Mouse (Mus musculus) myocyte (in vitro differentiated cells): ENCODE measurements at regions not wholly inside any gene's neighbourhood (a gene's known extent, or its start where the extent isn't known, plus 50 kb on each side); places are given as distances from the start of the nearest gene placed in this dataset.

Source experiments
- H3K27me3 ChIP-seq: one replicate; pipeline ENCODE4 v1.6.1; 2011; ENCODE audit not compliant: control insufficient read depth, insufficient read depth, insufficient read length
- H3K36me3 ChIP-seq: one replicate; pipeline ENCODE4 v1.6.1; 2011; ENCODE audit not compliant: control insufficient read depth, insufficient read depth
- H3K4me2 ChIP-seq: one replicate; pipeline ENCODE4 v1.6.1; 2011; ENCODE audit warnings: low read depth, control low read depth
- H3K4me3 ChIP-seq: one replicate; pipeline ENCODE4 v1.5.1; 2011; ENCODE audit warnings: mild to moderate bottlenecking, control low read depth, moderate library complexity
- H3K79me2 ChIP-seq: one replicate; pipeline ENCODE4 v1.6.1; 2011; ENCODE audit not compliant: control insufficient read depth, insufficient read depth
- H3ac ChIP-seq: one replicate; pipeline ENCODE4 v1.6.1; 2011; ENCODE audit not compliant: control insufficient read depth, insufficient read length
- CEBPB ChIP-seq: IDR thresholded peaks from 2 replicates; pipeline ENCODE4 v1.6.1; 2011; ENCODE audit warnings: mild to moderate bottlenecking, moderate library complexity; ENCODE audit not compliant: poor library complexity, insufficient read depth, severe bottlenecking
- E2F4 ChIP-seq: IDR thresholded peaks from one replicate; pipeline ENCODE4 v1.6.1; 2011; ENCODE audit warnings: mild to moderate bottlenecking, control low read depth, moderate library complexity; ENCODE audit not compliant: insufficient read depth
- MAX ChIP-seq: IDR thresholded peaks from one replicate; pipeline ENCODE4 v1.6.1; 2011; ENCODE audit warnings: low read depth, mild to moderate bottlenecking, control low read depth
- MYOD1 ChIP-seq, 3 experiments: IDR thresholded peaks; one replicate each; pipeline ENCODE4 v1.6.1; 2011; ENCODE audit warnings: control low read depth in 2 of 3, low read depth in 2 of 3, mild to moderate bottlenecking in 2 of 3, moderate library complexity in 1 of 3; ENCODE audit not compliant: insufficient read length in 2 of 3, control insufficient read depth in 1 of 3
- MYOG ChIP-seq, 3 experiments: IDR thresholded peaks; one replicate each; pipeline ENCODE4 v1.6.1; 2011; ENCODE audit warnings: control low read depth in 2 of 3, low read depth in 2 of 3, mild to moderate bottlenecking in 2 of 3; ENCODE audit not compliant: insufficient read length in 2 of 3, control insufficient read depth in 1 of 3, insufficient read depth in 1 of 3
- POLR2A ChIP-seq: IDR thresholded peaks from one replicate; pipeline ENCODE4 v1.6.1; 2011; ENCODE audit warnings: low read depth, mild to moderate bottlenecking, control low read depth, moderate library complexity; ENCODE audit not compliant: insufficient read length
- POLR2AphosphoS2 ChIP-seq: IDR thresholded peaks from one replicate; pipeline ENCODE4 v1.6.1; 2011; ENCODE audit warnings: low read depth, control low read depth; ENCODE audit not compliant: insufficient read length
- REST ChIP-seq: IDR thresholded peaks from one replicate; pipeline ENCODE4 v1.6.1; 2011; ENCODE audit warnings: mild to moderate bottlenecking, control low read depth, moderate library complexity; ENCODE audit not compliant: insufficient read depth, insufficient read length
- SRF ChIP-seq: IDR thresholded peaks from one replicate; pipeline ENCODE4 v1.6.1; 2011; ENCODE audit warnings: low read depth; ENCODE audit not compliant: control insufficient read depth, insufficient read length
- TCF12 ChIP-seq: IDR thresholded peaks from one replicate; pipeline ENCODE4 v1.6.1; 2011; ENCODE audit warnings: mild to moderate bottlenecking, control low read depth; ENCODE audit not compliant: poor library complexity, insufficient read depth, severe bottlenecking
- TCF3 ChIP-seq: IDR thresholded peaks from one replicate; pipeline ENCODE4 v1.6.1; 2011; ENCODE audit warnings: low read depth, control low read depth; ENCODE audit not compliant: insufficient read length
- USF1 ChIP-seq: IDR thresholded peaks from one replicate; pipeline ENCODE4 v1.6.1; 2011; ENCODE audit warnings: low read depth, mild to moderate bottlenecking, control low read depth, moderate library complexity

DNA sequence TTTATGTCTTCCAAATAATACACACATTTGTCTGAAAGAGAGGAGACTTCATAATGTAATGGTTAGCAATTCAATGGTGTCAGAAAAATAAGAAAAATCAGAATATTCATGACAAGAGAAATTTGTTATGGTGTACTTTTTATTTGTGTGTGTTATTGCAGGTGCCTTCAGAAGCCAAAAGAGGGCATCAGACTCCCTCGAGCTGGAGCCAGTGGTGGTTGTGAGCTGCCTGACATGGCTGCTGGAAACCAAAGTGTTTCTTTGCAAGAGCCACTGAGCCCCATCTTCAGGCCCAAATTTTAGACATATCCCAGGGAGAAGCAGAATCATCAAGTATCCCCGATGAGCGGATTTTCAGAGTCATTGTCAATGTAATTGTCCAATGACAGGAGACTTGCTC is 81.9 kb downstream of the Tm2d3 start:
- Histone ChIP-seq H3K27me3 (no peaks in the 10 kb centered on the region), H3ac (no peak overlapping the region), H3K79me2 (no peaks in the 10 kb centered on the region), H3K4me2 (no peak overlapping the region), H3K4me3 (no peak overlapping the region), H3K36me3 (no peaks in the 10 kb centered on the region)
- TF ChIP-seq TCF3 (no peak), SRF (no peak), CEBPB (no peak), MAX (no peak), REST (no peak), USF1 (no peak), POLR2AphosphoS2 (no peak), POLR2A (no peak), MYOG (IDR thresholded peaks at IDR 0.05; ENCODE audit: control insufficient read depth in 1 of 3, insufficient read depth in 1 of 3, insufficient read length in 2 of 3, low read depth in 2 of 3) (no peak), MYOD1 (IDR thresholded peaks at IDR 0.05; ENCODE audit: control insufficient read depth in 1 of 3, insufficient read length in 2 of 3, low read depth in 2 of 3) (no peak), TCF12 (no peak), E2F4 (no peak)

GRCm38 (mm10) chr7:65773948-65774347 is 83.0 kb downstream of the Tm2d3 start:
- Histone ChIP-seq H3K36me3 (no peaks in the 10 kb centered on the region), H3K79me2 (no peaks in the 10 kb centered on the region), H3ac (no peak overlapping the region), H3K27me3 (no peaks in the 10 kb centered on the region), H3K4me2 (no peak overlapping the region), H3K4me3 (no peak overlapping the region)
- TF ChIP-seq USF1 (no peak), TCF3 (no peak)

- Histone ChIP-seq H3K36me3 (no peaks in the 10 kb centered on the region), H3K27me3 (no peaks in the 10 kb centered on the region), H3ac (no peak overlapping the region), H3K4me3 (no peak overlapping the region), H3K79me2 (no peaks in the 10 kb centered on the region), H3K4me2 (no peak overlapping the region)
- TF ChIP-seq USF1 (no peak), REST (no peak), TCF3 (peak; percentile 51), SRF (no peak), MAX (no peak), E2F4 (no peak), CEBPB (no peak), POLR2A (no peak), MYOD1 (IDR thresholded peaks at IDR 0.05; ENCODE audit: control insufficient read depth in 1 of 3, insufficient read length in 2 of 3, low read depth in 2 of 3) (peak in 2 of 3 experiments; percentile 30 to 71), TCF12 (no peak), POLR2AphosphoS2 (no peak), MYOG (IDR thresholded peaks at IDR 0.05; ENCODE audit: control insufficient read depth in 1 of 3, insufficient read depth in 1 of 3, insufficient read length in 2 of 3, low read depth in 2 of 3) (peak in 2 of 3 experiments; percentile 53 to 81)
Observed at GRCm38 (mm10) chr7:65774388-65775015, 83.5 kb downstream of the Tm2d3 start.

DNA sequence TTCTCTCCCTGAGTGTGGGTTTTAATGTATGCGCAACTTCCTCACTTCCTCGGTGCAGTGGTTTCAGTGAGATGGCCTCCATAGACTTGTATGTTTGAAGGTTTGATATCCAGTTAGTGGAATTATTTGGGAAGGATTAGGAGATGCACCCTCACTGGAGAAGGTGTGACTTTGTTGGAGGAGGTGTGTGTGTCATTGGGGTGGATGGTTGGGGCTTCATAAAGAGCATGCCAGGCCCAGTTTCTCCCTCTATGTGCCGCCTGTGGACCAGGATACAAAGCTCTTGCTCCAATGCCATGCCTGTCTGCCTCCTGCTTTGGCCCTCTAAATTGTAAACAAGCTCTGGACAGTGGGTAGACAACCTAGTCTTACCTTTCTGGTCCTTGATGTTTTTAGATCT is 84.0 kb downstream of the Tm2d3 start:
- no peaks in the 10 kb centered on the region for H3K79me2 ChIP-seq
- peaks cover under 1% of the 10 kb centered on the region for H3K27me3 ChIP-seq
- H3K4me2 ChIP-seq, result no peak overlapping the region
- no peak overlapping the region for H3ac ChIP-seq
- TF ChIP-seq MAX (no peak), POLR2AphosphoS2 (no peak), POLR2A (no peak), REST (no peak), USF1 (no peak), TCF3 (no peak), MYOG (IDR thresholded peaks at IDR 0.05; ENCODE audit: control insufficient read depth in 1 of 3, insufficient read depth in 1 of 3, insufficient read length in 2 of 3, low read depth in 2 of 3) (no peak), SRF (no peak), CEBPB (no peak), TCF12 (no peak)
- no peaks in the 10 kb centered on the region for H3K36me3 ChIP-seq
- no peak overlapping the region for H3K4me3 ChIP-seq

- H3K4me3 ChIP-seq, result no peak overlapping the region
- H3K79me2 ChIP-seq, result no peaks in the 10 kb centered on the region
- H3K36me3 ChIP-seq, result no peaks in the 10 kb centered on the region
- no peak overlapping the region for H3ac ChIP-seq
- H3K4me2 ChIP-seq, result no peak overlapping the region
- peaks cover 17% of the 10 kb centered on the region for H3K27me3 ChIP-seq
- TF ChIP-seq MYOG (IDR thresholded peaks at IDR 0.05; ENCODE audit: control insufficient read depth in 1 of 3, insufficient read depth in 1 of 3, insufficient read length in 2 of 3, low read depth in 2 of 3) (no peak), CEBPB (no peak), E2F4 (no peak), REST (no peak), SRF (no peak)
Observed at GRCm38 (mm10) chr7:65779716-65780372, 81.7 kb upstream of the Pcsk6 start.
